Mouse (Mus musculus) small intestine, adult 2 months (tissue): ENCODE measurements at regions not wholly inside any gene's neighbourhood (a gene's known extent, or its start where the extent isn't known, plus 50 kb on each side); places are given as distances from the start of the nearest gene placed in this dataset.

Experiments used
- CTCF ChIP-seq: fragments of 200-500 bp; IDR thresholded peaks from 2 replicates; pipeline ENCODE4 v1.5.1; 2012; ENCODE audit warnings: low read depth, mild to moderate bottlenecking, control low read depth, inconsistent platforms, low read length, moderate library complexity, mixed read lengths; ENCODE audit not compliant: insufficient replicate concordance, insufficient read length; ENCODE audit errors: extremely low read depth
- POLR2A ChIP-seq: fragments of 200-500 bp; IDR thresholded peaks from 2 replicates; pipeline ENCODE4 v1.6.1; 2012; ENCODE audit warnings: low read depth, mild to moderate bottlenecking, control low read depth, inconsistent platforms, low read length, moderate library complexity

DNA sequence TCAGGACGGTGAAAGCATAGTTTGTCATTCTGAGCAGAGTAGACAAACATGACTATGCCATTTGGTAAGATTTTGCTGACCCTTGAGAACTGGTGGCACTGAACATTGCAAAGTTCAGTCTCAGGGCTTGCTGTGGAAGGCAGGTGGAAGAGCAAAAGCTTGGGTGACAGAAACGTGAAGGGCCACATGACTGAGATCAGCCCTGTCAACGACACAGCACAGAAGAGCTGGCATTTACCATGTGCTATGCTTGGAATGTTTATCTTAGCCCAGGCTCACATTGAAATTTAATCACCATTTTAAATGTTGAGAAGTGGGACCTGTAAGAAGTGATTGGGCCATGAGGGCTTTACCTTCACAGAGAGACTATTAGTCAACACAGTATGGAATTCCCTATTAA lies 81.7 kb upstream of the 2610301B20Rik start:
- TF ChIP-seq CTCF: no peak
- TF ChIP-seq POLR2A: no peak
